Mouse (Mus musculus) adrenal gland, postnatal 10 days (tissue): ENCODE measurements around the gene Tm7sf2. TPM values are rescaled to one million over a fixed set of nuclear protein-coding genes. Genes with fewer than 3 reads are reported as not detected.

Experiments
- microRNA-seq: library from miRNA; unstranded; fragments of <30 nt; microRNA quantifications from one replicate; pipeline ENCODE4 v1.2.0, GENCODE M21; 2021
- total RNA-seq, 2 experiments: library from RNA; stranded (reverse); gene quantifications; 2 replicates each; pipeline ENCODE4 v1.2.3; 2021

Gene Tm7sf2
- total RNA-seq, 2 experiments from 2014 or later = 14.3 to 15.9 TPM

Small RNA genes within 50 kb of the gene (microRNA-seq; reads per million reads assigned to microRNA genes)
- gene Mir6988 = not detected

Other genes starting within 250 kb of the Tm7sf2 start
- 10 to 100 TPM; 29.0 to 34.8 TPM for gene Frmd8, start 193.1 kb downstream of the Tm7sf2 start, total RNA-seq
- 10 to 100 TPM; 13.4 to 14.2 TPM for gene Slc25a45, start 190.6 kb downstream of the Tm7sf2 start, total RNA-seq
- gene Tigd3, start 174.2 kb downstream of the Tm7sf2 start, total RNA-seq = 1 to 10 TPM; 1.6 to 1.9 TPM
- 100 to 1,000 TPM; 105 to 119 TPM for gene Dpf2, start 155.4 kb downstream of the Tm7sf2 start, total RNA-seq
- 10 to 100 TPM; 10.8 to 11.2 TPM for gene Cdc42ep2, start 143.6 kb downstream of the Tm7sf2 start, total RNA-seq
- 10 to 100 TPM; 21.3 to 28.0 TPM for gene Pola2, start 104.2 kb downstream of the Tm7sf2 start, total RNA-seq
- not detected for gene Slc22a20, start 82.2 kb downstream of the Tm7sf2 start, total RNA-seq
- gene Capn1, start 52.5 kb downstream of the Tm7sf2 start, total RNA-seq = 10 to 100 TPM; 31.3 to 40.0 TPM
- 10 to 100 TPM; 40.5 to 43.7 TPM for gene Syvn1, start 21.8 kb downstream of the Tm7sf2 start, total RNA-seq
- 10 to 100 TPM; 58.2 to 59.4 TPM for gene Mrpl49, start 10.6 kb downstream of the Tm7sf2 start, total RNA-seq
- 1,000 to 10,000 TPM; 1,154 to 1,182 TPM for gene Fau, start 10.5 kb downstream of the Tm7sf2 start, total RNA-seq
- gene Znhit2, start 7.2 kb downstream of the Tm7sf2 start, total RNA-seq = 10 to 100 TPM; 21.6 to 26.1 TPM
- 10 to 100 TPM; 45.1 to 61.3 TPM for gene Vps51, start 8.9 kb upstream of the Tm7sf2 start, total RNA-seq
- gene Tmem262, start 11.7 kb upstream of the Tm7sf2 start, total RNA-seq = not detected
- not detected for gene Gm28374, start 13.9 kb upstream of the Tm7sf2 start, total RNA-seq
- gene Zfpl1, start 16.6 kb upstream of the Tm7sf2 start, total RNA-seq = 10 to 100 TPM; 33.5 to 33.6 TPM
- gene Cdca5, start 16.6 kb upstream of the Tm7sf2 start, total RNA-seq = 1 to 10 TPM; 7.0 to 7.1 TPM
- under 1 TPM in 1 of 2 experiments, not detected in 1; 0.82 TPM for gene AC131692.1, start 26.0 kb upstream of the Tm7sf2 start, total RNA-seq
- gene Naaladl1, start 37.4 kb upstream of the Tm7sf2 start, total RNA-seq = under 1 TPM; 0.24 to 0.30 TPM
- gene Sac3d1, start 50.3 kb upstream of the Tm7sf2 start, total RNA-seq = 10 to 100 TPM; 15.9 to 17.2 TPM
- 10 to 100 TPM; 19.6 to 21.8 TPM for gene Snx15, start 59.9 kb upstream of the Tm7sf2 start, total RNA-seq
- 1 to 10 TPM in 1 of 2 experiments, under 1 TPM in 1; 0.57 to 1.6 TPM for gene Batf2, start 72.6 kb upstream of the Tm7sf2 start, total RNA-seq
- 10 to 100 TPM; 63.1 to 63.7 TPM for gene Arl2, start 73.2 kb upstream of the Tm7sf2 start, total RNA-seq
- gene Majin, start 116.0 kb upstream of the Tm7sf2 start, total RNA-seq = under 1 TPM; 0.72 to 0.79 TPM
- 10 to 100 TPM; 16.9 to 18.2 TPM for gene Gpha2, start 158.0 kb upstream of the Tm7sf2 start, total RNA-seq
- gene Ppp2r5b, start 167.5 kb upstream of the Tm7sf2 start, total RNA-seq = 10 to 100 TPM; 52.9 to 56.9 TPM
- gene Atg2a, start 173.3 kb upstream of the Tm7sf2 start, total RNA-seq = 10 to 100 TPM; 25.0 to 30.2 TPM
- 100 to 1,000 TPM; 104 to 106 TPM for gene Ehd1, start 208.4 kb upstream of the Tm7sf2 start, total RNA-seq
- gene Cdc42bpg, start 238.1 kb upstream of the Tm7sf2 start, total RNA-seq = 10 to 100 TPM; 10.3 to 11.6 TPM